Mouse (Mus musculus) layer of hippocampus, adult 9-10 months (tissue): ENCODE results near the gene Kdm6b.
A peak's percentile ranks its signal among the peaks of the same experiment; 100 is the strongest.

ENCODE experiments used
- DNase-seq: peaks from one replicate; pipeline ENCODE4 v3.0.0; 2022; ENCODE audit warnings: low spot score

Gene Kdm6b

DNA sequence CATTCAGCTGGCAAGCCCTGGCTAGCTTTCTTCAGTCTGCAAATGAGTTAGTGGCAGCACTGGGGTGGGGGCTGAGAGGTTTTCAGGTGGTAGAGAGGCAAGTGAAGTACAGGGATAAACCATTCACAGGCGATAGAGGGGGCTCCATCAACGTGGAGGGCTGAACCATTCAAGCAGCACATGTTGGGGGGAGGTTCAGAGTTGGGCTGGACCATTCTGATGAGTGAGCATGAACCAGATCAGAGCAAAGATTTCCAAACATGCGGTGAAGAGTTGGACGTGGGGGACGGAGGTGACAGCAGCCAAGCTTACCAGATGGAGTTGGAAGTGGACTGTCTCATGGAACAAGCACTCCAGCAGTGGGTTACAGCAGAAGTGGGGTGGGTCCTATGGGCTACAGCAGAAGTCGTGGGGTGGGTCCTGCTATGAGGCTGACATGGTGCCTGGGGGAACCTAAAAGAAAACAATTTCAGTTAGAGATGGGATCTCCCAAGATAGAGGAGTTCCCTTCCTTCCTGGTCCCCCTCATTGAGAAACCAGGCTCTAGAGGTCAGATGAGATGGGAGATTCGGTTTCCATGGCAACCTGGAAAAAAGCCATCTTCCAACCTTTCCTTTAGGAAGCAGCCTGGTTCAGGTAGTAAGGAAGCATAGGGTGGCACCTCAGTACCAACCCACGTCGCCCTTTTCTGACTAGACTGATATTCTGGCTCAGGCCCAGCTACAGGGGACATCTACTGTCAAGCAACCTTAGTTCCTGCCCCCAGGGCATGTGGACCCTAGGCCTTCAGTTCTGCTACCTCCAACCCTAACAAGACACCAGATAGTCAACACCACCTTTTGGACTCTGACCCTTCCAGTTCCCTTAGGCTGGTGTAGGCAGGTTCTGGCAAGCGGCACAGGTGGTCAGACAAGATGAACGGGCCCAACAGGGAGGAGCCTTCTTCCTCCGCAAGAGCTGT is at the start of gene Kdm6b:
Gene Kdm6b, minus strand, starts transcription at position 455 of the 961 bp plus-strand sequence.
- DNase-seq = no peak

DNA sequence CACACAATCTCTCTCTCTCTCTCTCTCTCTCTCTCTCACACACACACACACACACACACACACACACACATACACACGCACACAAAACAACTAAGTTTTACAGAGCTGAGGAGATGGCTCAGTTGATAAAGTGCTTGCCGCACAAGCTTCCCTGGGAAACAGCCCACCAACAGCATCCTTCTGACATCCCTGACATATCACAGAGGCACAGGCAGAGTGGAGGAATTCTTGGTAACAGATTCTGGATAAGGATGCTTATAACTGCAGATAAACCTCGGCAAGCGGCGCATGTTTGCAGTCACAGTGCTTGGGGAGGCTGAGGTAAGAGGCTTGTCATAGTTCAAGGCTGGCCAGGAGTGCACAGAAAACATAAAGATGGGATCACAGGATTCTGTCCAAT is 48.1 kb upstream of the Kdm6b start:
- DNase-seq = no peak

DNA sequence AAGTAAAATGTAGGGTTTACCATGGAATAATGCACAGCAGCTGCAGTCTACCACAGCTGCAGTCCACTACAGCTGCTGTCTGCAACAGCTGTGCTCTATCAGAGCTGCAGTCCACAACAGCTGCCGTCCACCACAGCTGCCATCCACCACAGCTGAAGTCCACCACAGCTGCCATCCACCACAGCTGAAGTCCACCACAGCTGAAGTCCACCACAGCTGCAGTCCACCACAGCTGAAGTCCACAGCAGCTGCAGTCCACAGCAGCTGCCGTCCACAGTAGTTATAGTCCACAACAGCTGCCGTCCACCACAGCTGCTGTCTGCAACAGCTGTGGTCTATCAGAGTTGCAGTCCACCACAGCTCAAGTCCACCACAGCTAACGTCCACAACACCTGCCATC is 46.4 kb upstream of the Kdm6b start:
- DNase-seq = no peak

DNA sequence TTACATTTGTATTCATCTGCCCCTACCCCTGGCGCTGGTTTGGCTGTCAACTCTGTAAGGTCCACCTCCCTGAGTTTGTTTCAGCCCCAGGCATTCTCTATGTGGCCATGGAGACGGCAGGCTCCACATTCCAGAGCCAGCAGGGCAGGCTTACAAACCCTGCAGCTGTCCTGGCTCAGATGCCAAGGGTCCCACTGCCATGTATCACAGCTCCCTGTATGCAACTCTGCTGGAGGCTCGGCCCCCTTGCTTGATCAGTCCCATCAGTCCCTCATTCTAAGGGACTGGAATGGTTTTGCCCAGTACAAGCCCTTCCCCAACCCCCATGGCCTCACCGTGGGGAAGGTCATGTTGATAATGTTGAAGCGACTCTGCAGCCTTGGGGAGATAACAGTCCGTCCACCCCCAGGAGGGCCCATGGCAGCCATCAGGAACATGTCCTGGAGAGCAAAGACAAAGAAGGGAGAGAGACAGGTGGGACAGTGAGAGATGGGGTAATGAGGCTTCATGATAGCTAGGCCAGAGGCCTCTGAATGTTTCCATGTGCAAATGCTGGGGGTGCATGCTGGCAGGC is 43.6 kb upstream of the Kdm6b start:
- no peak for DNase-seq

DNA sequence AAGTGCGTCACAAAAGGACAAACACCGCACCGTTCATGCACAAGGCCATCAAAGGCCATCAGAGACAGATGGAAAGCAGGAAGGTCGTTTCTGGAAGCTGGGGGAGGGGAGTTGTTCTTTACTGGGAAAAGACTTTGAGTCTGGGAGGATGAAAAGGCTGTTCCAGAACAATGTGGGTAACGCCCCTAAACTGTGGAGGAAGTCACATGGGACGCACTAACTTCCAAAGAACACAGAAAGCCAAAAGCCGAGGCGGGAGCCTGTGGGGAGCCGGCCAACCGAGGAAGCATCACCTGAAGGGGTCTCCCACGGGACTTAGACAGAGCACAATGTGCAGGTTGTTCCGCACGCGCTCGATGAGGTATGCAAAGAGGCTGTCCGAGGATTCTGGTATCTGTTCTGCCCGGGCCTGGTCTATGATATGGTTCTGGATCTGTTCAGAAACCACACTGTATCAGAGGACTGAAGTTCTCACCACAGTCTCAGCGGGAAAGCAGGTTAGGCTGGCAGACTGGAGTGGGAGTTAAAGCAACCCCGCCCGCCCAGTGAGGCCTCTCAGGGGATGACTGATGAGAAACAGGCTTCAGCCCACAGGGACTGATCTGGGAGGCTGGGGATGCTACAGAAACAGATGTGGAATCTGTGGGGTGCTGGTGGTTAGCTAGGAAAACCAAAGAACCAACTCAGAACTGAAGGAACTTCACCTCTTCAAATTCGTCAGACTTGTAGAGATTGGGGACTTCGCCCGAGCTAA is 38.8 kb upstream of the Kdm6b start:
- DNase-seq = no peak

DNA sequence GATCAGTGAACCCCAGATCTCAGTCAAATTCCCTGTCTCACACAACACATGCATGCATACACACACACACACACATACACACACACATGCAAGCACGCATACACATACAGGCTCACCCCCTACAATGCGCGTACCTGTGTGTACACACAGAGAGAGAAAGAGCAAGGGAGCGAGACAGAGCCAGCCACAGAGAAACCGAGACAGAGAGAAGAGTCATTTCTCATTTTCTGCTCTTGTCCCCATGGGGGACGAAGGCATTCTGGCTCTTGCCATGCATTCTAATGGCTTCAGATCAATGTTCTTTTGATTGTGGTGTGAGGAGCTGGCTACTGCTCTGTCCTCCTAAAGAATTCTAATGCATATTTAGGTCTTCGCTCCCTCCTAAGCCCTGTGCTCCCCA is 33.8 kb upstream of the Kdm6b start:
- no peak for DNase-seq

DNA sequence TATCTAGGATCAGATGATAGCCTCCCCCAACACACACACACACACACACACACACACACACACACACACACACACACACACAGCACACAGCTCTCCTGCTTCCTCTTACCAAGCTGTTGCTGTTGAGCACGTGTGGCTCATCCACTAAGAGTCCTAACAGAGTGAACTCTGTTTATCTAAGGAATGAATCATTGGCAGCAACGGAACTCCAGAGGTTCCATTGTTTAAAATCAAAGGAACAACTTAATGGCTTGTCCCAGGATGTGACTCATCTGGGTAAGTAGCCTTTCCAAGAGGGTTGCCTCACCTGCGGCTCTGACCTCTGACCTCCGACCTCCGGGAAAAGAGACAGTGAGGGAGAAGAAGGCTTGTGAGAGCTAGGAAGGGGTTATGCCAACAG is 29.9 kb upstream of the Kdm6b start:
- no peak for DNase-seq

DNA sequence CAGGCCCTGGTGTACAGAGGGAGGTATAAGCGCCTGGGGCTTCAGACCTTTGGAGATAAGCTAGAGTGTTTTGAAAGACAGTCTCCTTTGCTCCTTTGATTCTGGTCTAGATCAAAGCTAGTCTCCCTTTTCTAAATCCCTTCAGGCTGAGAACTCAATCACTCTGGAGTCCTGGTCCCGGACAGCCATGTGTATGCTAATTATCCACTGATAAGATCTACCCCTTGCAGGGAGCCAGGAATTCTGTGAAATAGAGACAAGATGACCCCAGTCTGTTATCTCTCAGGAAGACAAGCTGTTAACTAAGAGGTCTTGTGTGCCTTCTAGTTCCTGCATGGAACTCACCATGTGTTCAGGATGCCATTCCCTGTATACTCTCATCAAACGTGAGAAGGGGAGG is 23.8 kb upstream of the Kdm6b start:
- no peak for DNase-seq

DNA sequence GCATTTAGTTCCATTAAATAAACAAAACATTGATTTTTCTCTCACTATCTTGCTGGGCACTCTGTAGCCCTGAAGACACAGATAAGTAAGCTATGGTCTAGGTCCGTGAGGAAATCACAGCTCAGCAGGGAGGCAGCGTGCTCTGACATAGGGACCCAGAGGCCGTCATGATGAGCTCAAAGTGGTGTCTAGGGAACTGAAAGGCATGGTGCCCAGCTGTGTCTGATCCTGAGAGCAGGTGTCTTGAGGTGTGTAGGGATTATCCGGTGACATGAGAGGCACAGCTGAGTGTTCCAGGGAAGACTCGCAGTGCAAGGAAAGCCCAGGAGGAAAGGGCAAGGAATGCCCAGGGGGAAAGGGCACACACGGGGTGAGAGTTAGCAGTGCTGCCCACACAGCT is 19.7 kb upstream of the Kdm6b start:
- no peak for DNase-seq

DNA sequence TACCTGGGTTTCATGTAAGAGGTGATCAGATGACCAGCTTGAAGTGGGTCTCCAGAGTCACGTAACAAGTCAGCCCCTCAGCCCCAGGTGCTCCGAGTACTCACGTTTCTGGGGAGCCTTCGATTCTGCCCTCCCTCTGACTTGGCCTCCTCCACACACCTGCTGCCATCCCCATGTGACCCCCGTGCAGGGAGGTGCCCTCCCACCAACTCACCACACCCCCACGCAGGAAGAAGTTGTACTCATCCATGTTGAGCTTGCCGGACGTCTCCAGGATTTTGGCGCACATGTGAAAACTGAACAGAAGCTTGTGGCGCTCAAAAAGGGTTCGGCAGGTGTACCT is 19.1 kb upstream of the Kdm6b start:
- no peak for DNase-seq

DNA sequence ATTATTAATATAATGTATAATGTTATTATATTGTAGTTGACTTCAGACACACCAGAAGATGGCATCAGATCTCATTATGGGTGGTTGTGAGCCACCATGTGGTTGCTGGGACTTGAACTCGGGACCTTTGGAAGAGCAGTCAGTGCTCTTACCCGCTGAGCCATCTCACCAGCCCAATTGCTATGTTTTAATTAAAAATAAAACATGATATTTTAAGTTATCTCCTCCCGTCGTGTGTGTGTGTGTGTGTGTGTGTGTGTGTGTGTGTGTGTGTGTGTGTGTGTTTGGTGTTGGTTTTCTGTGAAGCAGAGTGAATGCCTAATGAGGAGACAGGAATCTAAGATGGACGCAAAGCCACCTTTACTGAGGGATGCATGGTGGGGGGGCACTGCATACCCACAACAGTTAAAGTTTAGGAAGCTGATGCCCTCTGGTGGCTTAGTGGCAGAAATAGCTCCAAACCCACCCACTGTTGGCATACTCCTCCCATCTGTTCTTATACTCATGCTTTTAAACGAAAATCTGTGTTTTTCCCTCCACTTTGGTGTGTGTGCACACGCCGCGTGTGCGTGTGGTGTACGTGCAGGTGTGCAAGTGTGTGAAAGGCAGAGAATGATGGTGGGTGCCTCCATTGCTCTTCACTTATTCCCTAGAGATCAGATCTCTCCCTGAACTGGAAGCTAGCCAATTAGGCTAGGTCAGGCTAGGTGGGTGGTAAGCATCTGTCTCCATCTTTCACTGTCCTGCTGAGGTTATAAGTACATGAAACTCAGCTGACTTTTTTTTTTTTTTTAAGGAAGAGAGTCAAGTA is 18.6 kb upstream of the Kdm6b start:
- peak; percentile 77 for DNase-seq

DNA sequence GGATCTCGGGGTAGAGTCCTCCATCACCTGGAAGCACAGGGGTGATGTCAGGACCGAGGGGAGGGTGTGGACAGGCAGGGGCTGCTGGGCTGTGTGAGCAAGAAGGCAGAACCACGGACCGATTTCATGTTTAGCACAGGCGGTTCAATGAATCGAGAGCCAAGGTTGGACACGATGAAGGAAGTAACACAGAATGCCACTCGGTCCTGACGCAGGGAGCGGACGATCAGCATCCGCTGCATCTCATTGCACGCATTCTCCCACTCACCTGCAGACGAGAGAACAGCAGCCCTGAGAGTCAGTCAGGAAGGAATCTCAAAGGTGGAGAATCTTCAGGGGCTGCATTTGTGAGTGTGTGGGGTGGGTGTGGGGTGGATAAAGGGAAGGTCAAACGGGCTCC is 17.2 kb upstream of the Kdm6b start:
- no peak for DNase-seq

DNA sequence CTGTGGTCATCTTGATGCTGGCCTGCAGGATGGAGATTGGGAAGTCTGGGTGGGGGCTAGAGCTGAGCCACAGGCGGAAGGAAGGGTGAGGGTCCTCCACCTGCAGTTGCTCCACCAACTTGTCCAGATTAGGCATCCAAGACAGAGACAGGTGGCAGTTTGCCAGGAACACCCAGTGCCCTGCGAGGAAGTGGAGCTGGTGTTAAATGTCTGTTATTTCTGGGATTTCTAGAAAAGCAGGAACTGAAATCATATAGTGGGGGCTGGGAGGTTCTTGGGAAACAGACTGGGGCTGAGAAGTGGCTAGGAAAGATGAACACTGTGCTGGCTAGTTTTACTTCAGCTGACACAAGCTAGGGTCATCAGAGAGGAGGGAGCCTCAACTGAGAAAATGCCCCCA is 15.8 kb upstream of the Kdm6b start:
- DNase-seq = no peak

DNA sequence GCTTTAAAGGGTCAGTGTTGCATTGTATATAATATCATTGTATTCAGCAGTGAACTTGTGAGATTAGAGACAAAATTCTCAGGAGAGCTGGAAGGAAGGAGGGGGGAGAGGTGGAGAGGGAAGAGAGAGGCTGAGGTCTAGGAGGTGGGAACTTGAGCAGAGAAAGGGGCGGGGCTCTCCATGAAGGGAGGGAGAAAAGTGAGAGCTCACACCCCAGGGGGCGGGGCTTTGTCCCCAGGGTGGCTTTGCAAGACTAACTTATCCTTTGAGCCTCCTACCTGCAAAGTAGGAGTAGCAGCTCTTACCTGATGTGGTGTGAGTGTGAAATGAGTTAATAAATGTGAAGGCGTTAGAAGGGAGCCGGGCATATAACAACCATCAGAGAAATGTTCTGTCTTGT is 15.3 kb upstream of the Kdm6b start:
- no peak for DNase-seq

DNA sequence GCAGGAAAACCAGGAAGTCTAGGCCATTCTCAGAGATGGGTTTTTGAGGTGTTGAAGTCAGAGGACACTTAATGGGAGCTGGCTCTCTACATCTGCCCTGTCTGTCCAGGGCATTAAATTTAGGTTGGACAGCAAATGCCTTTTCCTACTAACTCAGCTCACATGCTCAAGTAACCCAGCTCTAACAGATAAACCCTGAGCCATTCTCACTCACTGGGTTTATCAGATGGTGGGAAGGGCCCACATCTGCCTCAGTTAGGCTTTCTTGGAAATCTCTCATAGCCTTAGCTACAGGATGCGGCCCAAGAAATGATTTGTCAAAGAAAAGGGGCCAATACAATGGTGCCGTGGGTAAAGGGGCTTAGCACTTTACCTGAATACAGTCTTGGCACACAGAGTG is 12.8 kb upstream of the Kdm6b start:
- DNase-seq = no peak

DNA sequence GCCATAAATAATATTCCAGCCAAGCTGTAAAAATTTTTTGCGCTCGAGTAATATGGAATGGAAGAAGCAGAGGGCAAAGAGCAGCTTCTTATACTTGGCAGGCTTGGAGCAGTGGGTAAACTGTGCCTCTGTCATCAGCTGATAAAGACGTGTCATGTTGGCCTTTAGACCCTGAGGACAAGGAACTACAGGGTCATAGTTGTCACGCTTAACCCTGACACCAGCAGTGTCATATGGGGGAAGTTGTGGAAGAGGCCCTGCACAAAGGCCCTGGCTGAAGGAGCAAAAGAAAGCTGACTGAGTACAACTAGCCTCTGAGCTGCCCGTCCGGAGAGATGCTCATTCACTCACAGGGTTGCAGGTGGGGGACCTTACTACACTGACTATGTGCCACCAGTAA is 10.4 kb upstream of the Kdm6b start:
- no peak for DNase-seq

DNA sequence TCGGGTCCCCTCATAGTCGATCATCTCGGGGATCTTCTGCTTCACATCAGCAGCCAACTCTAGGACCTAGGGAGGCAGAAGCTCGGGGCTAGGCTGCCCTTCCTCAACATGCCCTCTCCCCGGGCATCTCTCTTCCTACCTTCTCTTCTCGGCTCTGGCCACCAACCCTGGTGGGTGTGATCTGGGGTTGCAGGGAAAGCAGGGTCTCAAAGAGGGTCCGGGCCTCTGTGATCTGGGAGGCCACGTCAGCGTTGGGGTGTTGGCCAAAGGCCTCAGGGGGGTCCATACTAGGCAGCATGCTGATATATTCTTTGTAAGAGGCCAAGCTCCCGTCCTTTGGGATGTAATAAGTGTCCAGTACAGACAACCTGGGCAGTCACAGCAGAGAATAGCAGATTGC is 9.4 kb upstream of the Kdm6b start:
- DNase-seq = no peak

DNA sequence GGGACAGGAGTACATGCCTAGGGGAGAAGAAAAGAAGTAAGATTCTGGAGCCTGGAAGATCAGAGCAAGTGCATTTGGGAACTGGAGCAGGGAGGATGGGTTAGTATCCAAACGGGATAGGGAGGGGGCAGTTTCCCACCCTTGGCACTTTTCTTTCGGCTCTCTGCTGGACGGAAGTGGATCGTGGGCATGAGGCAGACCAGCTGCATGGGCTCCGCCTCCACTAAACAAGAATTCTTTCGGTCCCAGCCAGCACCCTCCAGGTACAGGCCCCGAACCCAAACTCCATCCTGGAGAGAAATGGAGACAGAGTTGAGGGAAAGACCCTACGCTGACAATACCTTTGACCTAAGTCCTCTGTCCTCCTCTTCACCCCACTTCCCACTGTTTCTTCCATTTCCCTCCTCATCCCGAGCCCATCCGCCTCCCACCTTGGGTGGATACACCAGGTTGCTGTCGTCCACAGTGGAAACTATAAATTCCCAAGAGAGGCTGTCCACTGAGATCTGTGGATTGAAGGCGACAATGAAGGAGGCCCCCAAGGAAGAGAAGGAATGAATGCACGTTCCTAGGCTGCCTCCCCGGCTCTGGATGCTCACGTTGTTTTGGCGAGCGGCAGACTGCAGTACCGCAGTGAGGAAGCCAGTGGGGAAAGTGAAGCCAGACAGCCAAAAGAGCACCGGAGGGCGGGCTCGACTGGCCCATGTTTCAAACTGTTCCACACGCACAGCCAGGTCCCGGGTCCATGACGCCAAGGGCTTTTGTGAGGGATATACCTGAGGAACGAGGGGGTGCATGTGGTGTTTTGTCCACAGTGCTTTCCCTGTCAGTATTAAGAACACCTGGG is 7.9 kb upstream of the Kdm6b start:
- no peak for DNase-seq

DNA sequence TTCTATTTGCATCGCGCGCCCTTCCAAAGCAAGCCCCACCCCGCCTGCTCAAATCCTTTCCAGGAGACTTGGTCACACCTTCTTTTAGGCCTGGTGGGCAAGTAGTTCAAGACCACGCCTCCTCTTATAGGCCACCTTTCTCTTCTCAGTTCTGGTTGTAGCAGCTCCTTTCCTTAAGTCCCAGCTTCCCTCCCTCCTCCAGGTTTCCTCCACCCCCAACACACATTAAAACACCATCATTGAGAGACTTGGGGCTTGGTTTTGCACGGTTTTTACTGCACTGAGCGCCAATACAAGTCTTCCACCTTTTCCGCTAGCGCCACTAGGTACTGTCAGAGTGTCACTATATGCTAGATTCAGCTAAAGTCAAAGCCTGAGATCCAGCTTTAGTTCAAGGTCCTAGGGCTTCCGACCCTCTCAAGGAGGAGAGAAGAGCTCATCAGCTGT is 7.1 kb upstream of the Kdm6b start:
- no peak for DNase-seq

DNA sequence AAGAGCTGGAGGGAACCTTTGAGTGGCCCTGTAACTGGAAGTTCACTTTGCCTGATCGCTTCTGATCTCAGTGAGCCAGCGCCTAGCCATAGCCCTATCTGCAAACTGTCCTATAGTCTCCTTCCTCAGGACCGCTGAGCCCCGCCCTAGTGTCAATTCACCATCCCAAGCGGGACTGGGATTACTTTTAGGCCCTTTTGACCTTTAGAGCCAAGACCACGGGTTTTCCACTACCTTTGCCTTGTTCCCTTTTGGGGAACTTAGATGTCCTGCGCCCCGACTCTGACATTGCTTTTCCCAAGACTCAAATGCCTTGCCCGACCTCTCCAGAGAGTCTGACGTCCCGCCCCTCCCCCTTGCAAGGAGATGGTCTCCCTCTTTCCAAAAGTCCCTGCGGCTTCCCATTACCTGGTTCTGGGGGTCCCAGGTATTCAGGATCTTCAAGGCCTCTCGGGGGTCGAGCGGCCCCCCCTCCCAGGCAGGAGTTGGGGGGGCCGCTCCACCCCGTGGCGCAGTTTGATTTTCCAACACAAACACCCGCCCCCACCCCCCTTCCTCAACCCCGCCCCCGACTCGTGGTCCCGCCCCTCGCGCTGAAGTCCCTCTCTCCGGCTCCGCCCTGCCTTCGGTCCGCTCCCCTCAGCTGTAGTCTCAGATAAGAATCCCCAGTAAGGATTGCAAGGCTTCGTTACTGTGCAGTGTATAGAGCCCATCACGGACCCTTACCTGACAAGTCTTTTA is 6.5 kb upstream of the Kdm6b start:
- DNase-seq = no peak

DNA sequence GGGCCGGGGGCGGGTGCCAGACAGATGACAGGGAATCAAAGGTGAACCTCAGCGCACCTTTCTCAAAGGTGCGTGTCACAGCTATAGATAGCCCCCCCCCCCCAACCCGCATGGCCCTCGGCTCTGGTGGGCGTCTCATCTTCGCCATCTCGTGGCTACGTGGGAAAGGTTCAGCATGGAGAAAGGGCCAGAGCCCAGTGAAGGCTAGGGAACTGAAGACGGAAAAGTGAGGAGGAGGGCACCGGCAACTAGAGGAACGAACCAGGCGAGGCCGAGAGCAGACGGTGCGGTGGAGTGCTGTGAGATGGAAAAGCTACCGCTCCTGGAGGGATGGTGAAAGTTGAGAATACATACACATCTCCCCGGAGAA is 6.0 kb upstream of the Kdm6b start:
- no peak for DNase-seq
